Mouse (Mus musculus): ENCODE data around the gene Hist1h2bj. TPM values are rescaled to one million over a fixed set of nuclear protein-coding genes. Genes with fewer than 3 reads are reported as not detected.
A peak's percentile ranks its signal among the peaks of the same experiment; 100 is the strongest.
"Not testable (repeated sequence)": the region's sequence is repeated elsewhere in the genome, so short reads cannot be mapped to it uniquely, and the experiment has no call there.

The Hist1h2bj gene
- polyA plus RNA-seq, 1 experiment from 2014 or later, result 1.4 TPM

GRCm38 (mm10) chr13:22026058-22027031 is 16.7 kb upstream of the Hist1h2bj start:
- H3K27me3 ChIP-seq (ENCODE audit: control insufficient read depth, insufficient read depth, low read length), result peaks cover 3% of the 10 kb centered on the region; the same call in 1 of the 2 replicates
- 1% methylated on average over 35 of the region's 35 CpGs for WGBS
- peak overlapping the region; percentile 38 for H3K4me2 ChIP-seq (ENCODE audit: low read depth, low read length)
- H3K9me3 ChIP-seq (ENCODE audit: control insufficient read depth, low read length), result no peaks in the 10 kb centered on the region
- H3K27ac ChIP-seq (ENCODE audit: low read depth, low read length), result no peak overlapping the region
- H3K9ac ChIP-seq (replicated peaks; ENCODE audit: low read depth, low read length), result peak overlapping the region; percentile 34; the same call in 1 of the 2 replicates
- peak overlapping the region; percentile 31 for H3K4me3 ChIP-seq (ENCODE audit: low read depth, low read length)
- H3K4me1 ChIP-seq (ENCODE audit: control insufficient read depth, insufficient read depth, low read length), result no peaks in the 10 kb centered on the region
- ATAC-seq (ENCODE audit: low read depth), result peak; percentile 62
- H3K36me3 ChIP-seq (ENCODE audit: control insufficient read depth, insufficient read depth, low read length), result no peaks in the 10 kb centered on the region

GRCm38 (mm10) chr13:22028673-22029460 is 14.1 kb upstream of the Hist1h2bj start:
- peak; percentile 80 for ATAC-seq (ENCODE audit: low read depth)
- H3K9me3 ChIP-seq (ENCODE audit: control insufficient read depth, low read length), result no peaks in the 10 kb centered on the region
- H3K9ac ChIP-seq (replicated peaks; ENCODE audit: low read depth, low read length), result peak overlapping the region; percentile 63
- peak overlapping the region; percentile 43 for H3K4me3 ChIP-seq (ENCODE audit: low read depth, low read length)
- H3K4me2 ChIP-seq (ENCODE audit: low read depth, low read length), result peak overlapping the region; percentile 73
- peak overlapping the region; percentile 28; the same call in 1 of the 2 replicates for H3K27ac ChIP-seq (ENCODE audit: low read depth, low read length)
- H3K4me1 ChIP-seq (ENCODE audit: control insufficient read depth, insufficient read depth, low read length), result no peaks in the 10 kb centered on the region
- H3K36me3 ChIP-seq (ENCODE audit: control insufficient read depth, insufficient read depth, low read length), result no peaks in the 10 kb centered on the region
- H3K27me3 ChIP-seq (ENCODE audit: control insufficient read depth, insufficient read depth, low read length), result no peaks in the 10 kb centered on the region
- WGBS, result under 1% methylated on average over 40 of the region's 40 CpGs

- WGBS, result 26% methylated on average over 8 of the region's 8 CpGs
- no peaks in the 10 kb centered on the region for H3K36me3 ChIP-seq (ENCODE audit: control insufficient read depth, insufficient read depth, low read length)
- H3K9me3 ChIP-seq (ENCODE audit: control insufficient read depth, low read length), result no peaks in the 10 kb centered on the region
- H3K4me3 ChIP-seq (ENCODE audit: low read depth, low read length), result no peak overlapping the region
- ATAC-seq (ENCODE audit: low read depth), result no peak
- H3K9ac ChIP-seq (replicated peaks; ENCODE audit: low read depth, low read length), result no peak overlapping the region
- H3K4me1 ChIP-seq (ENCODE audit: control insufficient read depth, insufficient read depth, low read length), result 0 out of 2 replicates have a peak, but pooled peaks cover 3% of the 10 kb centered on the region
- no peaks in the 10 kb centered on the region for H3K27me3 ChIP-seq (ENCODE audit: control insufficient read depth, insufficient read depth, low read length)
- H3K4me2 ChIP-seq (ENCODE audit: low read depth, low read length), result no peak overlapping the region
- no peak overlapping the region for H3K27ac ChIP-seq (ENCODE audit: low read depth, low read length)
Measured at GRCm38 (mm10) chr13:22029928-22030327, 13.1 kb upstream of the Hist1h2bj start.

- Histone ChIP-seq H3K36me3 (ENCODE audit: control insufficient read depth, insufficient read depth, low read length) (no peaks in the 10 kb centered on the region), H3K9ac (replicated peaks; ENCODE audit: low read depth, low read length) (no peak overlapping the region), H3K4me2 (ENCODE audit: low read depth, low read length) (no peak overlapping the region), H3K27ac (ENCODE audit: low read depth, low read length) (no peak overlapping the region), H3K4me1 (ENCODE audit: control insufficient read depth, insufficient read depth, low read length) (0 out of 2 replicates have a peak, but pooled peaks cover 3% of the 10 kb centered on the region), H3K27me3 (ENCODE audit: control insufficient read depth, insufficient read depth, low read length) (no peaks in the 10 kb centered on the region), H3K4me3 (ENCODE audit: low read depth, low read length) (no peak overlapping the region), H3K9me3 (ENCODE audit: control insufficient read depth, low read length) (no peaks in the 10 kb centered on the region)
- WGBS, result 16% methylated on average over 4 of the region's 4 CpGs
- no peak for ATAC-seq (ENCODE audit: low read depth)
Measured at GRCm38 (mm10) chr13:22030493-22030892, 12.5 kb upstream of the Hist1h2bj start.

GRCm38 (mm10) chr13:22033741-22034442 is 9.1 kb upstream of the Hist1h2bj start:
- Histone ChIP-seq H3K9ac (replicated peaks; ENCODE audit: low read depth, low read length) (no peak overlapping the region), H3K9me3 (ENCODE audit: control insufficient read depth, low read length) (no peaks in the 10 kb centered on the region), H3K27ac (ENCODE audit: low read depth, low read length) (no peak overlapping the region), H3K4me3 (ENCODE audit: low read depth, low read length) (no peak overlapping the region), H3K4me2 (ENCODE audit: low read depth, low read length) (no peak overlapping the region), H3K36me3 (ENCODE audit: control insufficient read depth, insufficient read depth, low read length) (no peaks in the 10 kb centered on the region), H3K27me3 (ENCODE audit: control insufficient read depth, insufficient read depth, low read length) (no peaks in the 10 kb centered on the region), H3K4me1 (ENCODE audit: control insufficient read depth, insufficient read depth, low read length) (peaks cover 10% of the 10 kb centered on the region)
- WGBS, result 53% methylated on average over 5 of the region's 5 CpGs
- no peak for ATAC-seq (ENCODE audit: low read depth)

- Histone ChIP-seq H3K4me1 (ENCODE audit: control insufficient read depth, insufficient read depth, low read length) (peaks cover 10% of the 10 kb centered on the region), H3K9me3 (ENCODE audit: control insufficient read depth, low read length) (no peaks in the 10 kb centered on the region), H3K36me3 (ENCODE audit: control insufficient read depth, insufficient read depth, low read length) (no peaks in the 10 kb centered on the region), H3K27ac (ENCODE audit: low read depth, low read length) (no peak overlapping the region), H3K4me2 (ENCODE audit: low read depth, low read length) (peak overlapping the region; percentile 68), H3K4me3 (ENCODE audit: low read depth, low read length) (peak overlapping the region; percentile 33), H3K27me3 (ENCODE audit: control insufficient read depth, insufficient read depth, low read length) (no peaks in the 10 kb centered on the region), H3K9ac (replicated peaks; ENCODE audit: low read depth, low read length) (0 out of 2 replicates have a peak overlapping the region, but pooled peaks have one; percentile 25)
- under 1% methylated on average over 9 of the region's 14 CpGs for WGBS
- 0 out of 2 replicates have a peak, but pooled peaks have one; percentile 6 for ATAC-seq (ENCODE audit: low read depth)
Measured at GRCm38 (mm10) chr13:22034443-22035266, 8.4 kb upstream of the Hist1h2bj start.

- Histone ChIP-seq H3K4me2 (ENCODE audit: low read depth, low read length) (peak within 1 kb of the TSS; percentile 68), H3K9ac (replicated peaks; ENCODE audit: low read depth, low read length) (0 out of 2 replicates have a peak within 1 kb of the TSS, but pooled peaks have one; percentile 25), H3K4me3 (ENCODE audit: low read depth, low read length) (peak within 1 kb of the TSS; percentile 33), H3K4me1 (ENCODE audit: control insufficient read depth, insufficient read depth, low read length) (peaks cover 13% of the 10 kb centered on the region), H3K27ac (ENCODE audit: low read depth, low read length) (peak within 1 kb of the TSS; percentile 55; the same call in 1 of the 2 replicates)
- H3K36me3 ChIP-seq (ENCODE audit: control insufficient read depth, insufficient read depth, low read length); H3K27me3 ChIP-seq (ENCODE audit: control insufficient read depth, insufficient read depth, low read length); H3K9me3 ChIP-seq (ENCODE audit: control insufficient read depth, low read length): not testable (repeated sequence)
- ATAC-seq (ENCODE audit: low read depth), result peak; percentile 99
- under 1% methylated on average over 22 of the region's 69 CpGs for WGBS
Measured at GRCm38 (mm10) chr13:22035267-22036148, 7.5 kb upstream of the Hist1h2bj start, which contains the start of the genes Hist1h2ah and Hist1h2bk. TSS of gene Hist1h2ah (minus strand) at chr13:22035568. TSS of gene Hist1h2bk (plus strand) at chr13:22035870.

Data from neural tube, embryonic 14.5 days (tissue).